Mouse (Mus musculus) adrenal gland, postnatal 36 days (tissue): ENCODE data around the gene Nfx1. TPM values are rescaled to one million over a fixed set of nuclear protein-coding genes. Genes with fewer than 3 reads are reported as not detected.

Experiments used
- microRNA-seq: library from miRNA; unstranded; fragments of <30 nt; microRNA quantifications from one replicate; pipeline ENCODE4 v1.2.0, GENCODE M21; 2021
- total RNA-seq, 2 experiments: library from RNA; stranded (reverse); gene quantifications; 2 replicates each; pipeline ENCODE4 v1.2.3; 2021

Nfx1 gene
- total RNA-seq, 2 experiments from 2014 or later, result 75.5 to 97.1 TPM

Small RNA genes lying within 50 kb of the gene (microRNA-seq; reads per million reads assigned to microRNA genes)
- gene Mir3094, result 0.75 reads per million

Other genes starting within 250 kb of the Nfx1 start
- 100 to 1,000 TPM; 287 to 463 TPM for gene Dnaja1, start 248.8 kb upstream of the Nfx1 start, total RNA-seq
- gene Smu1, start 213.0 kb upstream of the Nfx1 start, total RNA-seq, result 10 to 100 TPM; 60.2 to 71.2 TPM
- 10 to 100 TPM; 75.7 to 89.5 TPM for gene B4galt1, start 116.9 kb upstream of the Nfx1 start, total RNA-seq
- gene Spink4, start 50.9 kb upstream of the Nfx1 start, total RNA-seq, result 10 to 100 TPM in 1 of 2 experiments, not detected in 1; 12.8 TPM
- gene Bag1, start 22.6 kb upstream of the Nfx1 start, total RNA-seq, result 100 to 1,000 TPM; 287 to 331 TPM
- 100 to 1,000 TPM; 101 to 105 TPM for gene Chmp5, start 22.5 kb upstream of the Nfx1 start, total RNA-seq
- gene Aqp7, start 77.2 kb downstream of the Nfx1 start, total RNA-seq, result 10 to 100 TPM; 22.9 to 26.1 TPM
- under 1 TPM in 1 of 2 experiments, not detected in 1; 0.23 TPM for gene Aqp3, start 127.3 kb downstream of the Nfx1 start, total RNA-seq
- 10 to 100 TPM; 58.0 to 61.8 TPM for gene Nol6, start 153.5 kb downstream of the Nfx1 start, total RNA-seq
- 100 to 1,000 TPM; 103 to 115 TPM for gene Ube2r2, start 164.8 kb downstream of the Nfx1 start, total RNA-seq